Mouse (Mus musculus): Measurements from ENCODE around the gene Pdzk1ip1. TPM values are rescaled to one million over a fixed set of nuclear protein-coding genes. Genes with fewer than 3 reads are reported as not detected.

Pdzk1ip1 gene
- 3.0 and 6.7 TPM in 2 replicates for polyA plus RNA-seq (2015; fragmentation: Nextera tagmentation; extraction: Ambion mirVana)

GRCm38 (mm10) chr4:115088611-115089338 is at the start of gene Pdzk1ip1:
Pdzk1ip1 (plus strand) TSS chr4:115088708.
- no peak within 1 kb of the TSS for H3K4me3 ChIP-seq (replicated peaks)
- no peaks in the 10 kb centered on the region for H3K9me3 ChIP-seq (replicated peaks)
- no peak within 1 kb of the TSS for H3K9ac ChIP-seq (replicated peaks)
- 27% methylated on average over 11 of the region's 11 CpGs for WGBS
- peak within 1 kb of the TSS; percentile 25 for H3K4me2 ChIP-seq
- no peak within 1 kb of the TSS for H3K27ac ChIP-seq (replicated peaks)
- ATAC-seq (ENCODE audit: low FRiP score): no peak
- H3K36me3 ChIP-seq: no peaks in the 10 kb centered on the region
- H3K4me1 ChIP-seq: no peaks in the 10 kb centered on the region
- H3K27me3 ChIP-seq (replicated peaks): peaks cover 50% of the 10 kb centered on the region

GRCm38 (mm10) chr4:115045621-115046020 is 42.9 kb upstream of the Pdzk1ip1 start:
- H3K4me2 ChIP-seq: no peak overlapping the region
- ATAC-seq (ENCODE audit: low FRiP score): no peak
- H3K9ac ChIP-seq (replicated peaks): no peak overlapping the region
- WGBS: 77% methylated on average over 3 of the region's 3 CpGs
- H3K27me3 ChIP-seq (replicated peaks): peaks cover 24% of the 10 kb centered on the region
- no peak overlapping the region for H3K27ac ChIP-seq (replicated peaks)
- H3K4me1 ChIP-seq: no peaks in the 10 kb centered on the region
- H3K36me3 ChIP-seq: no peaks in the 10 kb centered on the region
- H3K9me3 ChIP-seq (replicated peaks): no peaks in the 10 kb centered on the region
- H3K4me3 ChIP-seq (replicated peaks): no peak overlapping the region

GRCm38 (mm10) chr4:115047750-115048149 is 40.8 kb upstream of the Pdzk1ip1 start:
- no peak overlapping the region for H3K9ac ChIP-seq (replicated peaks)
- H3K27me3 ChIP-seq (replicated peaks): peaks cover 45% of the 10 kb centered on the region
- H3K9me3 ChIP-seq (replicated peaks): no peaks in the 10 kb centered on the region
- no peak overlapping the region for H3K4me3 ChIP-seq (replicated peaks)
- WGBS: 4% methylated on average over 5 of the region's 5 CpGs
- no peak for ATAC-seq (ENCODE audit: low FRiP score)
- no peaks in the 10 kb centered on the region for H3K36me3 ChIP-seq
- H3K27ac ChIP-seq (replicated peaks): no peak overlapping the region
- no peak overlapping the region for H3K4me2 ChIP-seq
- peaks cover 5% of the 10 kb centered on the region for H3K4me1 ChIP-seq

- H3K9ac ChIP-seq (replicated peaks): no peak overlapping the region
- no peak for ATAC-seq (ENCODE audit: low FRiP score)
- no peak overlapping the region for H3K4me2 ChIP-seq
- H3K27me3 ChIP-seq (replicated peaks): peaks cover 50% of the 10 kb centered on the region
- no peaks in the 10 kb centered on the region for H3K36me3 ChIP-seq
- no peak overlapping the region for H3K4me3 ChIP-seq (replicated peaks)
- H3K27ac ChIP-seq (replicated peaks): no peak overlapping the region
- WGBS: 70% methylated on average over 8 of the region's 8 CpGs
- no peaks in the 10 kb centered on the region for H3K9me3 ChIP-seq (replicated peaks)
- H3K4me1 ChIP-seq: peaks cover 6% of the 10 kb centered on the region
Observed at GRCm38 (mm10) chr4:115048190-115048589, 40.3 kb upstream of the Pdzk1ip1 start.

- peaks cover 6% of the 10 kb centered on the region for H3K4me1 ChIP-seq
Observed at GRCm38 (mm10) chr4:115051245-115051644, 37.3 kb upstream of the Pdzk1ip1 start.

GRCm38 (mm10) chr4:115052343-115053005 is 36.0 kb upstream of the Pdzk1ip1 start:
- peak overlapping the region; percentile 19 for H3K4me3 ChIP-seq (replicated peaks)
- 1% methylated on average over 36 of the region's 36 CpGs for WGBS
- no peaks in the 10 kb centered on the region for H3K9me3 ChIP-seq (replicated peaks)
- no peaks in the 10 kb centered on the region for H3K36me3 ChIP-seq
- peaks cover 86% of the 10 kb centered on the region for H3K27me3 ChIP-seq (replicated peaks)
- H3K9ac ChIP-seq (replicated peaks): no peak overlapping the region
- no peak for ATAC-seq (ENCODE audit: low FRiP score)
- H3K27ac ChIP-seq (replicated peaks): no peak overlapping the region
- peaks cover 15% of the 10 kb centered on the region for H3K4me1 ChIP-seq
- H3K4me2 ChIP-seq: peak overlapping the region; percentile 44

More at GRCm38 (mm10) chr4:115051245-115051644, 37.3 kb upstream of the Pdzk1ip1 start:
- ATAC-seq (ENCODE audit: low FRiP score): no peak
- H3K36me3 ChIP-seq: no peaks in the 10 kb centered on the region
- H3K27me3 ChIP-seq (replicated peaks): peaks cover 77% of the 10 kb centered on the region
- WGBS: 72% methylated on average over 5 of the region's 5 CpGs
- H3K9ac ChIP-seq (replicated peaks): no peak overlapping the region
- H3K4me3 ChIP-seq (replicated peaks): no peak overlapping the region
- H3K9me3 ChIP-seq (replicated peaks): no peaks in the 10 kb centered on the region
- H3K27ac ChIP-seq (replicated peaks): no peak overlapping the region
- H3K4me2 ChIP-seq: no peak overlapping the region

GRCm38 (mm10) chr4:115055044-115055443 is 33.5 kb upstream of the Pdzk1ip1 start:
- H3K27me3 ChIP-seq (replicated peaks): peaks cover 87% of the 10 kb centered on the region
- 3% methylated on average over 2 of the region's 2 CpGs for WGBS
- no peak for ATAC-seq (ENCODE audit: low FRiP score)

GRCm38 (mm10) chr4:115055691-115056090 is 32.8 kb upstream of the Pdzk1ip1 start:
- no peak overlapping the region for H3K4me3 ChIP-seq (replicated peaks)
- ATAC-seq (ENCODE audit: low FRiP score): no peak
- WGBS: 18% methylated on average over 3 of the region's 3 CpGs
- no peak overlapping the region for H3K4me2 ChIP-seq
- peaks cover 87% of the 10 kb centered on the region for H3K27me3 ChIP-seq (replicated peaks)
- no peaks in the 10 kb centered on the region for H3K9me3 ChIP-seq (replicated peaks)
- peaks cover 15% of the 10 kb centered on the region for H3K4me1 ChIP-seq
- H3K27ac ChIP-seq (replicated peaks): no peak overlapping the region
- H3K9ac ChIP-seq (replicated peaks): no peak overlapping the region
- H3K36me3 ChIP-seq: no peaks in the 10 kb centered on the region

More at GRCm38 (mm10) chr4:115055044-115055443, 33.5 kb upstream of the Pdzk1ip1 start:
- Histone ChIP-seq H3K4me3 (replicated peaks) (no peak overlapping the region), H3K4me2 (no peak overlapping the region), H3K36me3 (no peaks in the 10 kb centered on the region), H3K9me3 (replicated peaks) (no peaks in the 10 kb centered on the region), H3K27ac (replicated peaks) (no peak overlapping the region), H3K9ac (replicated peaks) (no peak overlapping the region), H3K4me1 (peaks cover 15% of the 10 kb centered on the region)

GRCm38 (mm10) chr4:115056371-115056920 is 32.1 kb upstream of the Pdzk1ip1 start, which contains the start of gene Tal1:
Tal1 (plus strand) TSS chr4:115056426.
- ATAC-seq (ENCODE audit: low FRiP score): peak; percentile 45
- peaks cover 86% of the 10 kb centered on the region for H3K27me3 ChIP-seq (replicated peaks)
- peak within 1 kb of the TSS; percentile 15; the same call in 1 of the 2 replicates for H3K9ac ChIP-seq (replicated peaks)
- no peaks in the 10 kb centered on the region for H3K9me3 ChIP-seq (replicated peaks)
- 1% methylated on average over 57 of the region's 60 CpGs for WGBS
- peak within 1 kb of the TSS; percentile 63 for H3K27ac ChIP-seq (replicated peaks)
- H3K4me3 ChIP-seq (replicated peaks): peak within 1 kb of the TSS; percentile 29
- H3K4me1 ChIP-seq: peaks cover 15% of the 10 kb centered on the region
- H3K36me3 ChIP-seq: no peaks in the 10 kb centered on the region
- H3K4me2 ChIP-seq: peak within 1 kb of the TSS; percentile 49

- peaks cover 15% of the 10 kb centered on the region for H3K4me1 ChIP-seq
- peak overlapping the region; percentile 29 for H3K4me3 ChIP-seq (replicated peaks)
Observed at GRCm38 (mm10) chr4:115056921-115057673, 31.4 kb upstream of the Pdzk1ip1 start.

More at GRCm38 (mm10) chr4:115056921-115057673, 31.4 kb upstream of the Pdzk1ip1 start:
- H3K9ac ChIP-seq (replicated peaks): peak overlapping the region; percentile 15; the same call in 1 of the 2 replicates
- ATAC-seq (ENCODE audit: low FRiP score): peak; percentile 69
- peak overlapping the region; percentile 49 for H3K4me2 ChIP-seq
- H3K36me3 ChIP-seq: no peaks in the 10 kb centered on the region
- H3K9me3 ChIP-seq (replicated peaks): no peaks in the 10 kb centered on the region
- peak overlapping the region; percentile 65 for H3K27ac ChIP-seq (replicated peaks)
- under 1% methylated on average over 47 of the region's 48 CpGs for WGBS
- peaks cover 86% of the 10 kb centered on the region for H3K27me3 ChIP-seq (replicated peaks)

Measured in neural tube, embryonic 15.5 days (tissue).